Mouse (Mus musculus) cerebellum, adult 2 months (tissue): ENCODE results near the gene Scaper.

ENCODE experiments used
- CTCF ChIP-seq: fragments of 200-500 bp; IDR thresholded peaks from 2 replicates; pipeline ENCODE4 v1.5.1; 2011; ENCODE audit warnings: low read depth, mild to moderate bottlenecking, control low read depth, low read length, moderate library complexity, borderline replicate concordance; ENCODE audit not compliant: insufficient read depth
- POLR2A ChIP-seq: fragments of 200-500 bp; IDR thresholded peaks from 2 replicates; pipeline ENCODE4 v1.6.1; 2011; ENCODE audit warnings: low read length, control low read depth, borderline replicate concordance; ENCODE audit not compliant: insufficient read depth

- TF ChIP-seq CTCF, result no peak
- TF ChIP-seq POLR2A, result no peak
Observed at GRCm38 (mm10) chr9:55511521-55511993, 426.4 kb downstream of the Scaper start.
